Mouse (Mus musculus) spleen, adult 2 months (tissue): ENCODE results near the gene Med25. TPM values are rescaled to one million over a fixed set of nuclear protein-coding genes. Genes with fewer than 3 reads are reported as not detected.

Experiments
- DNase-seq, 2 experiments: peaks; one replicate each; pipeline versions ENCODE4 v3.0.0 to v3.0.0-alpha.2; 2012 to 2021; ENCODE audit warnings: low spot score in 2 of 2, low read depth in 1 of 2
- H3K27ac ChIP-seq: fragments of 200-500 bp; 2 replicates; pipeline ENCODE4 v1.5.1; 2012; ENCODE audit warnings: low read length, inconsistent platforms; ENCODE audit not compliant: insufficient read depth
- H3K27me3 ChIP-seq: fragments of 200-500 bp; 2 replicates; pipeline ENCODE4 v1.6.1; 2012; ENCODE audit warnings: mild to moderate bottlenecking, moderate library complexity, low read length, inconsistent platforms; ENCODE audit not compliant: control insufficient read depth, insufficient read depth
- H3K36me3 ChIP-seq: fragments of 200-500 bp; 2 replicates; pipeline ENCODE4 v1.6.1; 2012; ENCODE audit warnings: mild to moderate bottlenecking, low read length, inconsistent platforms; ENCODE audit not compliant: control insufficient read depth, insufficient read depth
- H3K4me1 ChIP-seq: fragments of 200-500 bp; 2 replicates; pipeline ENCODE4 v1.6.1; 2011; ENCODE audit warnings: inconsistent platforms; ENCODE audit not compliant: control insufficient read depth, insufficient read depth, insufficient read length
- H3K4me3 ChIP-seq: fragments of 200-500 bp; 2 replicates; pipeline ENCODE4 v1.5.1; 2011; ENCODE audit warnings: mild to moderate bottlenecking, inconsistent platforms; ENCODE audit not compliant: insufficient read depth, insufficient read length; ENCODE audit errors: extremely low read depth
- CTCF ChIP-seq: fragments of 200-500 bp; IDR thresholded peaks from 2 replicates; pipeline ENCODE4 v1.5.1; 2011; ENCODE audit warnings: mild to moderate bottlenecking, inconsistent platforms; ENCODE audit not compliant: insufficient read depth, insufficient read length, insufficient replicate concordance; ENCODE audit errors: extremely low read depth
- POLR2A ChIP-seq: fragments of 200-500 bp; IDR thresholded peaks from 2 replicates; pipeline ENCODE4 v1.6.1; 2011; ENCODE audit warnings: low read depth, low read length, inconsistent platforms
- WGBS: fragments of 180-500 bp; shearing (Covaris S2); methylation state at CpG from one replicate; pipeline ENCODE4 v1.1.7; 2018; 5-methylcytosine and 5-hydroxymethylcytosine counted together
- polyA plus RNA-seq: library from polyadenylated mRNA; depleted of rRNA; stranded (reverse); fragments of >200 nt; gene quantifications from 2 replicates; pipeline ENCODE4 v1.2.3, GENCODE M21; 2012

Med25 gene
- polyA plus RNA-seq, 1 experiment: 113 TPM

GRCm38 (mm10) chr7:44859896-44860295, 32.6 kb downstream of the Med25 start:
- Histone ChIP-seq H3K36me3 (peaks cover 23% of the 10 kb centered on the region), H3K4me1 (peaks cover 9% of the 10 kb centered on the region; the same call in 1 of the 2 replicates), H3K27me3 (no peaks in the 10 kb centered on the region), H3K4me3 (no peak overlapping the region), H3K27ac (no peak overlapping the region)
- DNase-seq: no peak
- WGBS: 93% methylated on average over 11 of the region's 11 CpGs
- TF ChIP-seq CTCF (no peak), POLR2A (no peak)

DNA sequence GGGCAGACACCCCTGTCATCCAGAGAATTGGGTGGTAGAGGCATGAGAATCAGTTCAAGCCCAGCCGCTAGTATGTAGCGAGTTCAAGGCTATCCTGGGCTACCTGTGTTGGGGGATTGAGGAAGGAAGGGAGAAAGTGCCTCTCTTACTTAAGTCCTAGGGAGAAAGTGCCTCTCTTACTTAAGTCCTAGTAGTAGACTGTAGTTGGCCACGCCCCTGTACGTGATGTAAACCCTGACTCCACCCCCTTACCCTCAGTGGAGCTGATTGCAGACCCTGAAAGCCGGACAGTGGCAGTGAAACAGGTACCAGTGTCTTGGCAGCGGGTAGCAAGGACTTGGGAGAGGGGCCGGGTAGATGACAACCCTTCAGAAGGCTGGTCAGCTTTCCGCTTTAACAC, 34.6 kb downstream of the Med25 start:
- Histone ChIP-seq H3K27ac (no peak overlapping the region), H3K4me3 (peak overlapping the region; percentile 15; the same call in 1 of the 2 replicates), H3K27me3 (no peaks in the 10 kb centered on the region), H3K4me1 (peaks cover 16% of the 10 kb centered on the region; the same call in 1 of the 2 replicates), H3K36me3 (peaks cover 8% of the 10 kb centered on the region; the same call in 1 of the 2 replicates)
- TF ChIP-seq CTCF (no peak), POLR2A (no peak)
- WGBS: 38% methylated on average over 8 of the region's 8 CpGs
- no peak for DNase-seq

- H3K36me3 ChIP-seq: peaks cover 5% of the 10 kb centered on the region; the same call in 1 of the 2 replicates
- no peaks in the 10 kb centered on the region for H3K27me3 ChIP-seq
- H3K27ac ChIP-seq: peak within 1 kb of the TSS; percentile 78
- under 1% methylated on average over 32 of the region's 32 CpGs for whole genome bisulfite sequencing
- TF ChIP-seq POLR2A (no peak; the same call in 1 of the 2 replicates), CTCF (no peak)
- peaks cover 16% of the 10 kb centered on the region; the same call in 1 of the 2 replicates for H3K4me1 ChIP-seq
- peak within 1 kb of the TSS; percentile 88 for H3K4me3 ChIP-seq
- peak; percentile 60 to 73 for DNase-seq
These were observed 35.4 kb downstream of the Med25 start, which contains the start of gene Pnkp for GRCm38 (mm10) chr7:44857042-44857552. TSS of gene Pnkp (plus strand) at chr7:44857139.

GRCm38 (mm10) chr7:44856265-44856916, 36.1 kb downstream of the Med25 start:
- peaks cover 16% of the 10 kb centered on the region; the same call in 1 of the 2 replicates for H3K4me1 ChIP-seq
- H3K27ac ChIP-seq: peak overlapping the region; percentile 78
- H3K36me3 ChIP-seq: peaks cover under 1% of the 10 kb centered on the region; the same call in 1 of the 2 replicates
- H3K4me3 ChIP-seq: no peak overlapping the region
- no peak for DNase-seq
- TF ChIP-seq CTCF (no peak), POLR2A (no peak)
- H3K27me3 ChIP-seq: no peaks in the 10 kb centered on the region
- 35% methylated on average over 9 of the region's 9 CpGs for WGBS

DNA sequence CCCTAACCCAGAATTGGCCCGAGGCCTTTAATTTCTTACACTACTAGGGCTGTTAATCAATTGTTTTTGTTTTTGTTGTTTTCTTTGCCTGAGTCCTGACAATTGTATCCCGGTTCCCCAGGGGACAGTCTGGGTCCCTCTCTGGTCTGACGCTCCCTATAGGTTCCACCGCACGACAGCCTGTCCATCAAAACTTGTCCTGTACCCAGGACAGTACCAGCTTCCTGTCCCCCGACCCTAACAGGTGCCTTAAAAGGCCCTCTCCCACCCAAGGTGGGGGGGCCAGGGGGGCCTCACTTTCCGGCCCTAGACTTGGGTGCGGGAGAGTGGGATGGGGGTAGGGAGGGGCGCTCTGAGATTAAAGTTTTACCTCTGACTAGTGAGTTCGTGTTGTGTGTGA, 37.5 kb downstream of the Med25 start:
- 35% methylated on average over 10 of the region's 10 CpGs for WGBS
- H3K4me1 ChIP-seq: peaks cover 23% of the 10 kb centered on the region; the same call in 1 of the 2 replicates
- TF ChIP-seq CTCF: no peak
- TF ChIP-seq POLR2A: no peak
- no peak for DNase-seq
- no peaks in the 10 kb centered on the region for H3K36me3 ChIP-seq
- H3K4me3 ChIP-seq: peak overlapping the region; percentile 92
- H3K27me3 ChIP-seq: no peaks in the 10 kb centered on the region
- H3K27ac ChIP-seq: peak overlapping the region; percentile 96

DNA sequence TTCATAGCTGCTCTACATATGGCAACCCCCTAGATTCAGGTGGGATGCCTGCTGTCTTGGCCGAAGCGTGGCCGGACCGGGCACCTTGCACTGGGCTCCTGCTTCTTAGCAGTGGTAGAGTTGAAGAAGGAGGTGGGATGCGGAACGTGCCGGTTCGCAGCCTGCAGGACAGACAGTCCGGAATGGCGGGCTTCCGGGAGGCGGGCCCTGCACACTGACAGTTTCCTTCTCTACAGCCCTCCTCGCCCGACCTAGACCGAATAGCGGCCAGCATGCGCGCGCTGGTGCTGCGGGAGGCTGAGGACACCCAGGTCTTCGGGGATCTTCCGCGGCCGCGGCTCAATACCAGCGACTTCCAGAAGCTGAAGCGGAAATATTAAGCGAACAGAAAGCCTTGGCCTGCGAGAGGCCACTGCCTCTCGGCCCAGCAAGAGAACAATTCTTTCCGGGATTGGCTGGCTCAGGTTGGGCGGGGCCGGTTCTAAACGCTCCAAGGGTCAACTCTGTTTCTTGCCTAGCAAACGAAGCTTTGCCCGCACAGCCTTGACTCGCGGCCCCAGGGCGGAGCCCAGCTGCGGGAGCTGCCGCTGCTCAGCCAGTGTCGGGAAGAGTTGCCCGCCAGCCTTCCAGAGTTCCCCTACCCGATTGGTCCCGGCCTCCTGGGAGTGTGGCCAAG, 38.0 kb downstream of the Med25 start:
- Histone ChIP-seq H3K27ac (peak overlapping the region; percentile 96), H3K27me3 (no peaks in the 10 kb centered on the region), H3K36me3 (no peaks in the 10 kb centered on the region), H3K4me3 (peak overlapping the region; percentile 92), H3K4me1 (peaks cover 23% of the 10 kb centered on the region; the same call in 1 of the 2 replicates)
- TF ChIP-seq POLR2A (peak; percentile 38), CTCF (no peak)
- DNase-seq: peak in 1 of 2 experiments; percentile 81
- under 1% methylated on average over 45 of the region's 45 CpGs for WGBS
